Mouse (Mus musculus) retina, postnatal 7 days (tissue): ENCODE data around the gene 4933405L10Rik.

Experiments used
- DNase-seq: peaks from one replicate; pipeline ENCODE4 v3.0.0-alpha.2; 2012; ENCODE audit warnings: low read depth, low spot score

The 4933405L10Rik gene

GRCm38 (mm10) chr8:105707498-105708403, at the start of gene 4933405L10Rik, which contains the start of gene Enkd1:
TSS of gene 4933405L10Rik (plus strand) at chr8:105707655.
TSS of gene Enkd1 (minus strand) at chr8:105708210.
- peak; percentile 82 for DNase-seq

- no peak for DNase-seq
Observed at GRCm38 (mm10) chr8:105661167-105661566, 46.3 kb upstream of the 4933405L10Rik start.

GRCm38 (mm10) chr8:105677891-105678290, 29.6 kb upstream of the 4933405L10Rik start:
- DNase-seq, result no peak

DNA sequence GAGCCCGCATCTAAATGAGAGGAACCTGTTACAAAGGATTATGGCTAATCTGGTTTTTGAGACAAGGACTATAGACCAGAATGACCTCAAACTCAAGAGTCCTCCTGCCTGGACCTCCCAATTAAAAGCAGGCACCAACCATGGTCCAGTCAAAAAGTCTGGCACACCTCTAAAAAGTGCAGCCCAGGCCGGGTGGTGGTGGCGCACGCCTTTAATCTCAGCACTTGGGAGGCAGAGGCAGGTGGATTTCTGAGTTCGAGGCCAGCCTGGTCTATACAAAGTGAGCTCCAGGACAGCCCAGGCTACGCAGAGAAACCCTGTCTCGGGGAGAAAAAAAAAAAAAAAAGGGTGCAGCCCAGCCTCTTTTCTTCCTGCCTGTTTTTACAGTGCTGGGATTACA, 22.1 kb upstream of the 4933405L10Rik start:
- no peak for DNase-seq

DNA sequence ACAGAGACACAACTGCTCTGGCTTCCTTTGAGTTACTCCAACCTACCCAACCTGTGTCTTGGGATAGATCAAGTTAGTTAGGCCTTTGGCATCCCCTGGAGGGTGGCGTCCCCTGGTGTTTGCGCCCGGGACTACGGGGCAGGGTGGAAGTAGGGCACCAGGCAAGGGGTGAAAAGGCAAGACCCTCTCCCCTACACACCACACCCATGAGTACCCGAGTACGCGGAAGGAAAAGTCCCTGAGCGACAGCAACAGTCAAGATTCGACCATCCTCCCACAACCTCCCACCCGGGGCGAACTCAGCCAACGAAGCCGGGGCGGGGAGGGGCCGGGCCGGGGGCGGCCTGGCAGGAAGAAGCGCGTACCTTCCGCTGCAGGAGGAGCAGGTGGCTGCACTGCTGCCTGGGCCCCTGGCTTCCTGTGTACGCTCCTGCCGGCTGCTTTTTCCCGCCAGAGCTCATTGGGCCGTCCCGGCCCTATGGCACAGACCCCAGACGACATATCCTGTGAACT, 21.6 kb upstream of the 4933405L10Rik start, which contains the start of gene Carmil2:
Gene Carmil2, plus strand, starts transcription at position 479 of the 513 bp plus-strand sequence.
- no peak for DNase-seq

DNA sequence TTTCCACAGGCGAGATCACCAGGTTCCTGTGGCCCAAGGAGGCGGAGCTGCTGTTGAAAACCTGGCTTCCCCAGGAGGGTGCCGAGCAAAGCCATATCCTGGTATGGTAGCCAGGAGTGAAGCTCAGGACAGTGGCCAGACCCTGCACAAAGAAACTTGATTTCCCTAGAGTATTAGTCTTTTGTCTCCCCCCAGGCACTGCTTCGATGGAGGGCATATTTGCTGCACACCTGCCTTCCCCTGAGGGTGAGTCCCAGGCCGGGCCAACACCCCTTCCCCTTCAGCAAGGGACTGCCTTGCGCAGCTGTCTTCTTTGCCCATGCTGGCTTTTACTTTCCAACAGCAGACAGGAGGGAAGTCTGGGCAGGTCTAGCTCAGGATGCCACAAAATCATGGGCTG, 20.9 kb upstream of the 4933405L10Rik start:
- DNase-seq, result no peak

GRCm38 (mm10) chr8:105687512-105687911, 19.9 kb upstream of the 4933405L10Rik start:
- DNase-seq, result no peak

DNA sequence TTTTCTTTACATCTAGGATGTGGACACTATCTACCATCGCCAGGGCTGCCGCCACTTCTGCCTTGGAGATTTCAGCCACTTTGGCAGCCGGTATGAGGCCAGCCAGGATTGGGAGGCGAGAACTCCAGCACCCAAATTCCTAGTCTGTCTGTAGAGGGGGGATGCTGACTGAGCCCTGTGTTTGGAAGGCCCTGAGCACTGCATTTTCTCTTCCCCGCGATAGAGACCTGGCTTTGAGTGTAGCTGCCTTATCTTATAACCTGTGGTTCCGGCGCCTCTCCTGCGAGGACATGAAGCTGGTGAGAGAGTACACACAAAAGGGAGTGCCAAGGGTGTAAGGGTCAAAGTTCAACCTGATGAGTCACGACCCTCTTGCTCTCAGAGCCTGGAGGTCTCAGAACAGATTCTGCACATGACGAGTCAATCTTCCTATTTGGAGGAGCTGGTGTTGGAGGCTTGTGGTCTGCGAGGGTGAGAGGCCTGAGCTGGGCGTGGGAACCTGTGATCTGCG, 19.2 kb upstream of the 4933405L10Rik start:
- no peak for DNase-seq

GRCm38 (mm10) chr8:105689256-105689982, 18.0 kb upstream of the 4933405L10Rik start:
- DNase-seq, result no peak

DNA sequence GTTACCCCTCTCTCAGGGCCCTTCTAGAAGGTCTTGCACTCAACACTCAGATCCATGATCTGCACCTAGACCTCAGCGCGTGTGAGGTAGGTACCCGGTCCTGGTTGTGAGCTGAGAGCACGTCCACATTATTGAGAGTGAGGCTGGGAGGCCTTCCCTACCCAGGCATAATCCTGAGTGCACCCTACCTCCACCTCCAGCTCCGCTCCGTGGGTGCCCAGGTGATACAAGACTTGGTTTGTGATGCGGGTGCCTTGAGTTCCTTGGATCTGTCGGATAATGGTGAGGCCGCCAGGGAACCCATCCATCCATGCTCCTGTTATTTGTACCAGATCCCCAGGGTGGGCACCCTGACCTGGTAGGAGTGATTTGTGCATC, 17.5 kb upstream of the 4933405L10Rik start:
- no peak for DNase-seq

- no peak for DNase-seq
Observed at GRCm38 (mm10) chr8:105690978-105691377, 16.5 kb upstream of the 4933405L10Rik start.

GRCm38 (mm10) chr8:105692449-105693182, 14.8 kb upstream of the 4933405L10Rik start:
- DNase-seq, result no peak

DNA sequence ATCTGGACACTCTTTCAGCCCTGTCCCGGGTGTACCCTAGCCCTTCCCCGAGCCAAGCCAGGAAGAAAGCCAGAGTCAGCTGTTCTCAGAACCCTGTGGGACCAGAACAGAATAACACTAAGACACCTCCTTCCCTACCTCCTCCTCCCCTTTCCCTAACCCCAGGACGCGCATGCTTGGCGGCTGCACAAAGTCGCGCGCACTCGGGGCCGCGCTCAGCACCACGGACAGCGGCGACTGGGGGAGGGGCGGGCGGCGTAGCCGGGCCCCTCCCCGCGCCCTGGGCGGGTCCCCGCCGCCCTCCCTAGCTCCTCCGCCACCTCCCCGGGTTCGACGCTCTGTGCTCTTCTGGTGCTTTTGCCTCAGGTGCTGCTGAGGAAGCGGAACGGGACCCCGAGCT, 13.8 kb upstream of the 4933405L10Rik start:
- no peak for DNase-seq

DNA sequence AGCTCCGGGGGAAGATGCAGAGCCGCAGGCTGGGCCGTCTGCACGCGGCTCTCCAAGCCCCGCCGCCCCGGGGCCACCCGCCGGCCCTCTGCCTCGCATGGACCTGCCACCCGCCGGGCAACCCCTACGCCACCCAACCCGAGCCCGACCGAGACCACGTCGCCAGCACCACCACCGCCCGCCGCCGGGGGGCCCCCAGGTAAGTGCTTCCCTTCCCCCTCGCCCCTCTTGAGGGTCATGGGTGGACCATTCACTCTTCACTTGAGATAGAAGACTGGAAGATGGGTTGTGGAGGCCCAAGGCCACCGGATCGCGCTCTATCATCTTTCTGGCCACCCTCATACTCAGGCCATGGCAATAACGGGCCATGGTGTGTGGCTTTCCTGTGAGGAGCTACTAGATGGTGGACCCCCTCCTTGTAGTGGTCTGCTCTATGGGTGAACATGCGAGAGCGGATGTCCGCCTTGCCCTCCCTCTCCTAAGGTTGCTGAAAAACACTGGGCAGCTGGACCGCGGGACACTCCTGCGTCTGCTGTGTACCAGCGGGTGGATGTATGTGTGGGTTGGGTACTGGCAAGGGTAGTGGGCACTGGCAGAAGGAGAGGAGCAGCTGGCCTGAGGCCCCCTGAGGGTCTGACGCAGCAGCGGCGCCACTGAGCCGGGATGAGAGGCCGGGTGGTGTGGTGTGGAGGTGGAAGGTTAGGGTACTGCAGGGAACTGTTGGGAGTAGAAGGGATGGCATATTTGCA, 13.2 kb upstream of the 4933405L10Rik start:
- no peak for DNase-seq

DNA sequence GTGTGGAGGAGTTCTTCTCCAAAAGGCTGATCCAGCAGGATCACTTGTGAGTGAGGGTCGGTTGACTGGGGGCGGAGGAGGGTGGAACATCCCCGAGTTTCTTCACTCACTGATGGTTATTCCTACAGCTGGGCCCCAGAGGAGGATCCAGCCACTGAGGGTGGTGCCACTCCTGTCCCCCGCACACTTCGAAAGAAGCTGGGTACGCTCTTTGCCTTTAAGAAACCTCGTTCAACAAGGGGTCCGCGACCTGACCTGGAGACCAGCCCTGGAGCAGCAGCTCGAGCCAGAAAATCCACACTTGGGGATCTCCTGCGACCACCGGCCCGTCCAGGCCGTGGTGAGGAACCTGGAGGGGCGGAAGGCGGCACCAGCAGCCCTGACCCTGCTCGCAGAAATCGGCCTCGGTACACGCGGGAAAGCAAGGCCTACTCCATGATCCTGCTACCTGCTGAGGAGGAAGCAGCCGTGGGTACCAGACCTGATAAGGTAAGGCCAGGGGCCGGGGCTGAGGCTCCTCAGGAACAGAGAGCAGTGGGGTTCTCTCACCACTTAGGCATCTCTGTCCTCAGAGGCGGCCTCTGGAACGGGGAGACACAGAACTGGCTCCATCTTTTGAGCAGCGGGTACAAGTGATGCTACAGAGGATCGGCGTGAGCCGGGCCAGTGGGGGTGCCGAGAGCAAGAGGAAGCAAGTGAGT, 12.2 kb upstream of the 4933405L10Rik start:
- DNase-seq, result no peak

DNA sequence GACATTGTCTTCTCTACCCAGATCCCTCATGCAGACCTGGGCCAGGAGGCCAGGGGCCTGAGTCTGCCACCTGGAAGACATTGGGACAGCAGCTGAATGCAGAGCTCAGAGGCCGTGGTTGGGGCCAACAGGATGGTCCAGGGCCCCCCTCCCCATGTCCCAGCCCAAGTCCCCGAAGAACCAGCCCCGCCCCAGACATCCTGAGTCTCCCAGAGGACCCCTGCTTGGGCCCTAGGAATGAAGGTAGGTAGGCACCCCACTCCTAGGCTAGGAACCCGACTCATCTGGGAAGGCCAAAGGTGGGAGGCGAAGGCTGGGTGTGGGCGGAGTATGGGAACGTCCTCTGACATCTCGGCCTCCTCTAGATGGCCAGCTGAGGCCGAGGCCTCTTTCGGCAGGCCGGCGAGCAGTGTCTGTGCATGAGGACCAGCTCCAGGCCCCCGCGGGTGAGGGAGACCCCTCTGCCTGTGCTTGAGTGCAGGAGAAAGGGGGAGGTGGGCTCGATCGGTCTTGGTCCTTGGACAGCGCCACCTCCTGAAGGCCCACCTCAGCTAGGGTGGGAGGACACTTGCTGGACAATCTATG, 10.2 kb upstream of the 4933405L10Rik start:
- no peak for DNase-seq

DNA sequence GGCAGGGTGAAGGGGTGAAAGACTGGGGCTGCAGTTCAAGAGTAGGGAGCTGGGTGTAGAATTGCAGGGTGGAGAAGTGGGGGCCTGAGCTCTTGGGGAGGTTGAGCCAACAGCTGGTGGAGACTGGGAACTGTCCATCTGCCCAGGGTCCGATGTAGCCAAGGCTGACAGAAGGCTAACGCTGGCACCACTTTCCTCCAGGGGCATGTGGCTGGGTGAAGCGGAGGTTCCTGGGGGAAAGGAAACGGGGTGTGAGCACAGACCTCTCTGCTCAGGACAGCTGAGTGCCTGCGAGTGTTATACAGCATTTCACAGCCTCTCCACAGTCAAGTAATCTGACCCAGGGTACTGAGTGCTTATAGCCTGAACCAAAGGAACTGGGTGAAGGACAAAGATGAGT, 8.7 kb upstream of the 4933405L10Rik start:
- DNase-seq, result no peak

GRCm38 (mm10) chr8:105699488-105700215, 7.8 kb upstream of the 4933405L10Rik start:
- no peak for DNase-seq

GRCm38 (mm10) chr8:105700566-105700965, 6.9 kb upstream of the 4933405L10Rik start:
- no peak for DNase-seq
